Mouse (Mus musculus) monocyte, adult 5-6 weeks (primary cell): ENCODE measurements at regions not wholly inside any gene's neighbourhood (a gene's known extent, or its start where the extent isn't known, plus 50 kb on each side); places are given as distances from the start of the nearest gene placed in this dataset.

ENCODE experiments used
- ATAC-seq: fragments of 153-309, 156-312 bp; replicated peaks from 2 replicates; pipeline ENCODE4 v1.8.0; 2017; ENCODE audit warnings: mild to moderate bottlenecking; ENCODE audit not compliant: low TSS enrichment, insufficient number of reproducible peaks, severe bottlenecking, poor library complexity, low FRiP score

- ATAC-seq, result no peak
Observed at GRCm38 (mm10) chr4:56621782-56622181, 118.1 kb upstream of the Gm26657 start.

- no peak for ATAC-seq
Observed at GRCm38 (mm10) chr4:56621356-56621755, 118.5 kb upstream of the Gm26657 start.

- ATAC-seq, result no peak
Observed at GRCm38 (mm10) chr4:56620628-56621027, 119.2 kb upstream of the Gm26657 start.

- no peak for ATAC-seq
Observed at GRCm38 (mm10) chr4:56619803-56620202, 120.1 kb upstream of the Gm26657 start.

GRCm38 (mm10) chr4:56619054-56619453 is 120.8 kb upstream of the Gm26657 start:
- no peak for ATAC-seq

- ATAC-seq, result no peak
Observed at GRCm38 (mm10) chr4:56618433-56618832, 121.4 kb upstream of the Gm26657 start.

- ATAC-seq, result no peak
Observed at GRCm38 (mm10) chr4:56617661-56618360, 122.1 kb upstream of the Gm26657 start.

GRCm38 (mm10) chr4:56612325-56612724 is 127.5 kb upstream of the Gm26657 start:
- ATAC-seq, result no peak

- ATAC-seq, result no peak
Observed at GRCm38 (mm10) chr4:56611751-56612150, 128.1 kb upstream of the Gm26657 start.

- ATAC-seq, result no peak
Observed at GRCm38 (mm10) chr4:56610273-56610672, 129.6 kb upstream of the Gm26657 start.

- no peak for ATAC-seq
Observed at GRCm38 (mm10) chr4:56608701-56609100, 131.2 kb upstream of the Gm26657 start.

GRCm38 (mm10) chr4:56598398-56598797 is 141.5 kb upstream of the Gm26657 start:
- ATAC-seq, result no peak

GRCm38 (mm10) chr4:56597931-56598330 is 141.9 kb upstream of the Gm26657 start:
- ATAC-seq, result no peak

- ATAC-seq, result no peak
Observed at GRCm38 (mm10) chr4:56582405-56582804, 157.5 kb upstream of the Gm26657 start.

GRCm38 (mm10) chr4:56576837-56577548 is 162.9 kb upstream of the Gm26657 start:
- ATAC-seq, result no peak

- ATAC-seq, result no peak
Observed at GRCm38 (mm10) chr4:56552126-56552525, 187.7 kb upstream of the Gm26657 start.

GRCm38 (mm10) chr4:56533344-56533985 is 206.4 kb upstream of the Gm26657 start:
- no peak for ATAC-seq

- ATAC-seq, result no peak
Observed at GRCm38 (mm10) chr4:56532921-56533320, 206.9 kb upstream of the Gm26657 start.

- no peak for ATAC-seq
Observed at GRCm38 (mm10) chr4:56528571-56528970, 211.3 kb upstream of the Gm26657 start.

- no peak for ATAC-seq
Observed at GRCm38 (mm10) chr4:56524430-56524985, 215.4 kb upstream of the Gm26657 start.
